Mouse (Mus musculus): ENCODE data around the gene Snrnp70. TPM values are rescaled to one million over a fixed set of nuclear protein-coding genes. Genes with fewer than 3 reads are reported as not detected.
"Not testable (repeated sequence)": the region's sequence is repeated elsewhere in the genome, so short reads cannot be mapped to it uniquely, and the experiment has no call there.

Gene Snrnp70
- total and polyA plus RNA-seq, 3 experiments = 219 to 278 (median 230) TPM

DNA sequence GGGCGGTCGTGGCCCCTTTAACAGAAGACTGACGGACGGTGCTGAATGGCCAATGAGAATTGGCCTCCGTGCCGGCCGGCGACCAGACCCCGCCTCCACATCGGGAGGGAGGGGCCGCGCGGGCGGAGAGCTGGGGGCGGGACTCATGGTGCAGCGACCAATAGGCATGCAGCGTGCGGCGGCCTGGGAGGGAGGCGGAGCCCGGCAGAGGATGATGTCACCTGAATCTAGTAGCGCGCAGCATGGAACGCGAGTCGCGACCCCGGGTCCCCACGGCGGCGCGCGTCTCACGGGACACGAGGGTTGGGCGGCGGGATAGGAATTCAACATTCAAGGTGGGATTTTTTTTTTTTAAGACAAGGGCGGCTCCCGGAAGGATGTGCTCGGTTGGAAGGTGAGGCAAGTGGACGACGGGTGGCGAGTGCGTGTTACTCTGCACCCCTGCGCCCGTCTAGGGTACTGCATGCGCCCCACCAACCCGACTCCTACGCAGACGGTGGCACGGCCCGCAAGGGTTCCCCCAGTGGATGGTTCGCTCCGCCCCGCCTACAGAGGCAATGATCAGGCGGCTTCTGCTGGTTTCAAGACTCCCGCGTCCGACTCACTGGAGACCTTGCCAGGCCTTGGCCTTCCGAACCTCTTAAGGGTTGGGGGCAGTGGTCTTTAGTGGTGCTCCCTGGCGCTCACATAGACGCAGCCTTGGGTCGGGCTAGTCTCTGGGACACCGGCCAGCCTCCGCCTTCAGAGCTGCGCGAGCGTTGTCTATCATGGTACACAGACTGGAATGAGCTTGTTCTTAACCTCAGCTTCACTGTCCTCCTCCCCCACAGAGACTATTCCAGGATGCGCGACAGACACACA, 28.3 kb downstream of the Snrnp70 start:
- peak; percentile 99 for DNase-seq

DNA sequence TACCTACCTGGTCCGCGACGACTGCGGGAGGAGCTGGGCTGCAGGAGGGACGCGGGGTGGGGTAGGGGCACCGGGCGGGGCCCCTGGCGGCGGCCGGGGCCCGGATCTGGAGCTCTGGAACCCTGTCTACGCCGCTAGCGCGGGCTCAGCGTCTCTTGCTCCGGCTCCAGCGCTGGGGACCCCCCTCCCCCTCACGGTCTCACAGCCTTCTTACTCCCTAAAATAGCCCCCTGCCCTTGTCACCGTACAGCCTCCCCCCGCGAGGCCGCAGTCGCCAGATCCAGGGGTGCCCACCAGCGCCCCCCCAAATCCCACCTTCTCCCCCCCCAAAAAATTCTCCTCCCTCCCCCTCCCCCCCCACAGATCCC, 28.9 kb downstream of the Snrnp70 start, which contains the start of gene Ppfia3:
Gene Ppfia3, minus strand, starts transcription at position 368 of the 368 bp plus-strand sequence.
- DNase-seq = no peak

DNA sequence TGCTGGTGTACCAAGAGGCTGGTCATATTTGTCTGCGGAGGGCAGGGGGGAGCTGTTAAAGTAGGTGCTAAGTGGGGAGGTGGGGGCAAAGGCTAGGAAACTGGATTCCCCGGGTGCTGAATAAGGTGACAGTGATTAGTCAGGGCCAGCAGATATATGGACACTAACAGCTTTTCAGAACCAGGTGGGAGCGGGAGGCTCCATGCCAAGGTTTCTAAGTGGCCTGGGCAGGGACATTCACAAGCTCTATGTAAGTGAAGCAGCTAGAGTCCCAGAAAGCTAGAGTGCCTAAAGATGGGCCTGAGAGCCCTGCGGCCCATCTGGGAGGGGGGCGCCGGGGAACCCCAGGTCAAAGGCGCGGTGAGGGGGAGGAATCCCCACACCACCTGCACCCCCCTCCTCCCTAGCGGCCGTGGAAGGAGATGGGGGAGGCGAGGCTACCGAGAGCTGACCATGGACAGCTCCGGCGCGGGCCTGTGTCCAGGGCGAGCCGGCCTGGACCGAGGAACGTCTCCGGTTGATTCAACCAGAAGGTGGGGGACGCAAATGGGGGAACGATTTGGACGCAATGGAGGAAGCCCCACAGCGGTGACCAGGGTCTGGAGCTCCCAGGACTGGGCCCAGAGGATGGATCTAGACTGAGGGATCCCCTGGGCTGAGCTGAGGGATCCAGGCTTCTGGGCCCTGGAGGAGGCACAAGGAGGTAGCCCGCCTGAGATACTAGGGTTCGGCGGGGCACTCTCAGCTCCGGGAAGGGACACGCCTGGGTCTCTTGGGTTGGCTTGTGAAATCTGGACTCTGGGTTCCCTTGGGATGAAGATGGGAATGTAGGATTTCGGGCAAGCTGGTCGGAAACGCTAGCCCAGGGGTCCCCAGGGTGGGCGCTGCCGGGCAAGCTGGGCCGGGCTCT, 29.5 kb downstream of the Snrnp70 start:
- peak; percentile 72 for DNase-seq

DNA sequence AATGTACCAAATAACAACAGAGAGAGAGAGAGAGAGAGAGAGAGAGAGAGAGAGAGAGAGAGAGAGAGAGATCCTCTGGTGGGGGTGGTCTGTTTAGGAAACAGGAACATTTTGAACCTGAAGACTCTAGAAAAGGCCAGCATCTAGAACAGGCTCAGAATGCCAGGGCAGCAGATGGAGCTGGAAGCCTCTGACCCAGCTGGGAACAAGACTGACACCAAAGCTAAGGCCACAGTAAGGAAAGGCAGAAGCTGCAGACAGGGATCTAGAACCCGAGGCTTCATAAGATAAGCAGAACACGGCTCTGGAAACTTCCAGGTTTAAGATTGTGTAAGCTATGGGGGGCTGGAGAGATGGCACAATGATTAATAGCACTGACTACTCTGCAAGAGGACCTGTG, 31.6 kb downstream of the Snrnp70 start:
- no peak for DNase-seq

DNA sequence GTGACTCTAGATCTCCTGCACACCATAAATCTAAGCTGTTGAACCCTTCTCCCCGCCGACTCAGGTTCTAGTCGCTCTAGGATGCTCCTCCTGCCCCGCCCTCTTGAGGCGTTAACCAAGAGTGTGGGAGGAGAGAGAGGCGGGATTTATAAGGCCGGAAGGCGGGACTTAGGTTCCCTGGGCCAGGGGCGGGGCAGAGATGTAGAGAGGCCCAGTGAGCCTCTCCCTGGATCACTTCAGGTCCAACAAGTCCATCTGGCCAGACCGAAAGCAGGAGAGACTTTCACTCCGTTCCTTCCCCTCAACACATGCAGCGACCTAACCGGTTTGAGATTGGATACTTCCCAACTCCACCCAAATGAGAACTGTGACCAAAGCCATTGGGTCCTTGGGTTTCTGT, 32.7 kb downstream of the Snrnp70 start:
- no peak for DNase-seq

DNA sequence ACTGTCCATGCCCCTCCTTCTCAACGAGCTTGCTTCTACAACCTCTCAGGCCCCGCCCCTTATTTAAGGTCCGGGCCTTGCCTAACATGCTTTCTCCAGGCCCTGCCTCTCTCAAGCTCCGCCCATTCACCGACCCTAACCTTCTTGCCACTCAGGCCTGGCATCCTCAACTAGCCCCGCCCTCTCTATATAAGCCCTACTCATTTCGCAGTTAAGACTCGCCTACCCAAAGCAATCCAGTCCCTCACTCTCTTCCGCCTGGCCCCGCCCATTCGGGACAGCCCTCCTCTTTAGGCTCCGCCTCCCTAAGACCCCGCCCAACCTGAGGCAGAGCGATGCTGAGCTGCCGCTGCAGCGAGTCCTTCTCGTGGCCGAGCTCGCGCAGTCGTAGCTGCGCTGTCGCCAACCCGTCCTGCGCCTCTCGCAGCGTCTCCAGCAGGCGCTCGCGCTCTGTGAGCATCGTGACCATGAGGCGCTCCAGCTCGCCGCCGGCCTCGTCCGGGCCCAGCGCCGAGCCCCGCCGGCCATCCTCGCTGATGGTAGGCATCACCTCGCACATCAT, 34.2 kb downstream of the Snrnp70 start:
- DNase-seq = peak; percentile 85

DNA sequence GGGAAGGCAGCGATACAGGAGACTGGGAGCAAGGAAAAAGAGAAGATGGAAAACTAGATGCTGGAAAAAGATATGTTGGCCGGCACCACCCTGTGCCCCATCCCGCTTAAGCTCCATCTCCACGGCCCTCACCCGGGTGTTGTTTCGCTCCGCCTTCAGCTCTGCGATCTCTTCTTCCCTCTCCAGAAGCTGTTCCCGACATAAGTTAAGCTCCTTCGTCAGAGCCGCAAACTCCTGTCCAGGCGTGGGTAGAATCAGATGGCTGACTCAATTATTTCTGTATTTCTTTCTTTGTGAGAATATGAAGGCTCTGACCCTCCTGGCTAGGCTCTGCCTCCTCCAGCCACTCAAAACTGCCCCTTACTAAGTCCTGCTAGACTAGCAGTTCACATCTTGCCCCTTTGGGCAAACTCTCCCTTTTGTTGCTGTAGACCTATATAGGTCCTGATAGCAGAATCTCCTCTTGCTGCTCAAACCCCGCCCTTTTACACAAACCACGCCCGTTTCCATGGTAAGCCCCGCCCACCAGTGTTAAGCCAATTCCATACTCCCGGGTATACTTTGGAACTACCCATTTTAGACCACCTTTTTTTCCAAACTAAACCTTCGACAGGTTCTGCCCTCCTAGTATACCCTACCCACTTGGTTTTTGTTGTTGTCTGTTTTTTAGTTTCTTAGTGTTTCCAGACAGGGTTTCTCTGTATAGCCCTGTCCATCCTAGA, 35.0 kb downstream of the Snrnp70 start:
- no peak for DNase-seq

DNA sequence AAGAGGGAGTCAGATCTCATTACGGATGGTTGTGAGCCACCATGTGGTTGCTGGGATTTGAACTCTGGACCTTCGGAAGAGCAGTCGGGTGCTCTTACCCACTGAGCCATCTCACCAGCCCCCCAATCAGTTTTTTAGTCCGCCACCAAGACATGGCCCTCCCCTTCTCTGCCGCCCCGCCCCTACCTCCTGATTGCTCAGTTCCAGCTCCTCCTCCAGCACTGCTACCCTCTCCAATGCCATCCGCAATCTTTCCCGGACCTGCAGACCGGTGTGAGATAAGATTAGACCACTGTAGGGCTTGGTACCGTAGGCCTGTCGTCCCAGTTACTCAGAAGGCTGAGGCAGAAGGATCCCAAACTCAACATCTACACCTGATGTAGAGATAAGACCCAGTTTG, 36.5 kb downstream of the Snrnp70 start:
- DNase-seq = not testable (repeated sequence)

DNA sequence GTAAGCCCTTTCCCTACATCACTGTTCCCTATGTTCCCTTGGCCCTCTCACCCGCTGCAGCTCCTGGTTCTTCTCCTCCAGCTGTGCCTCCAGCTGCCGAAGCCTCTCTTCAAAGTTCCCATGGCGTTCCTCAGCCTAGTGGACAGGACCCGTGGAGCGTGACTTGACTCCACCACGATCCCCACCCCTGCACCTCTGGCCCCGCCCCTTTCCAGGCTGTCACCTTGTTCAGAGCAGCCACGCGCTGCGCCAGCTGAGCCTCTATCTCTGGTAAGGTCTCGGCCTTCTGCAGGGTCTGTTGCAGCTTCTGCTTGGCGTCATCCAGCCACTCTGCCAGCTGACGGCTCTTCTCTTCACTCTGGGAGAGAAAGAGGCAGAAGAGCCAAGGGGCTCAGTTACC, 39.5 kb downstream of the Snrnp70 start:
- no peak for DNase-seq

DNA sequence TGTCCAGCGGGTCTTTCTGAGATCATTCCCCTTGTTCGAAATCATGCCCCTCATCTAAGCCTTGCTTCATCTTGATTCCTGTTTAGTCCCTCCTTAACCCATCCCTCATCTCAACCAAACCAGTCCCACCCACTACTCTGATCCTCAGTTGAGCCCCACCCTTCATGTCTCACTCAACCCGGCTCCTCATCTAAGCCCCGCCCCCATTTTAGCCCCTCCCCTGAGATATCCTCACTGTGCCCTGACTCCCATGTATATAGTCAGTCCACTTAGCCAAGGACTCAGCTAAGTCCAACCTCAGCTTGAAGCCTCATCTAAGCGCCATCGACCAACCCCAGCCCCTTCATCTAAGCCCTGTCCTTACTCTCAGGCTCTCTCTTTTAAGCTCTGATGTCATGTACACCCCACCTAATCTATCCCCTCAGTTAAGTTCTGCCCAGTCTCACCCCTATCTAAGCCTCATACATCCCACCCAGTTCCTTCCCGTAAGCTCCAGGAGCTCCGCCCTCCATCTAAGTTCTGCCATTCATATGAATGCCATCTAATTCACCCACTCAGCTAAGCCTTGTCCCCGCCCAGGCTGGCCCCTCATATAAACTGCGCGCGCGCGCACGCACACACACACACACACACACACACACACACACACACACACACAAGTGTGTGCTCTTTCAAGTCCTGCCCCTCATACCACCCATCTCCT, 40.1 kb downstream of the Snrnp70 start:
- no peak for DNase-seq

DNA sequence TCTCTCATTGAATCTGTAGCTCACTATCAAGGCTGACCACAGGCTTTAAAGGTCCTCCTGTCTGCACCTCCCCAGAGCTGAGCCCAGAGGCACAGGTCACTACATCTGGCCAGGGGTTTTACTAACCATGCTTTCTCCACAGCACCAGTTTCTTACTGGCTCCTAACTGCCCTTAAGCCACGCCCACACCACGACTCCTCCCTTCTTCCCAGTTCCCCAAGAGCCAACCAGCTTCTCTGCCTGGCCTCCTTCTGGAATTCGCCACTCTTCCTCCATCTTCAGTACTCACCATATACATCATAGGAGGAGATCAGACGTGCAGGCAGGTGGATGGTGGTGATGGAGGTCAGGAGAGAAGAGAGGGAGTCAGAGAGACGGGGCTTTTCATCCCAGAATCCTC, 42.5 kb downstream of the Snrnp70 start:
- DNase-seq = no peak

DNA sequence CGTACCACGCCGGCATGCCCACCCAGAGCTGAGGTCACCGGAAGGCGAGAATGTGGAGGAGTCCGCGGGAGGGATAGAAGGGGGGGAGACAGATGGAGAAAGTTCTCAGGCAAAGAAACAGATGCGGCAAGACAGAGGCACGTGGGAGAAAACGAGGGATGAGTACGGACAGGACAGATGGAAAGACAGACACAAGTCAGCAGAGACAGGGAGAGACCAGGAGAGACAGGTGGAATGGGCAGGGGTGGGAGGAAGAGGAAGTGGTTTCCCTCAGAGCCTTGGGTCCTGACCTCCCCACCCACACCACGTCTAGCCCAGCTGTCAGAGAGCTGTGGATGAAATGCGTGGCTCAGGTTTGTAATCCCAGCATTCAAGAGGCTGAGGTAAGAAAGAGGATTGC, 48.6 kb downstream of the Snrnp70 start:
- DNase-seq = no peak

DNA sequence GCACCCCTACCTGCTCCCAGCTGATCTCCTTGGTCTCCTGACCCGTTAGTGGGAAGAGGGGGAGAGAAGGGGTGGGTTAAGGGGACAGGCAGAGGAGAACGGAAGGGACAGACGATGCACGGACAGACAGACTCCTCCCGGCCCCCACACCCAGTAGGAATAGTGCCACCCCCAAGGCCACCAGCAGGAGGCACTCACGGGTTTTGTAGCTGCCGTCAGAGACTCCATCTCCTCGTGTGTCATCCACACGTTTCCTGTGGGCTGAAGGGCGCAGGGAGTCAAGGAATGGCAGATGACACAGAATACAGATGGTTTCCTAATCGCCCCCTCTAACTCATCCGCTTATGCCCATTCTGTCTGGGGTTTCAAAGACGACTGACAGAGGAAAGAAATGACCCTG, 52.0 kb downstream of the Snrnp70 start:
- DNase-seq = no peak

DNA sequence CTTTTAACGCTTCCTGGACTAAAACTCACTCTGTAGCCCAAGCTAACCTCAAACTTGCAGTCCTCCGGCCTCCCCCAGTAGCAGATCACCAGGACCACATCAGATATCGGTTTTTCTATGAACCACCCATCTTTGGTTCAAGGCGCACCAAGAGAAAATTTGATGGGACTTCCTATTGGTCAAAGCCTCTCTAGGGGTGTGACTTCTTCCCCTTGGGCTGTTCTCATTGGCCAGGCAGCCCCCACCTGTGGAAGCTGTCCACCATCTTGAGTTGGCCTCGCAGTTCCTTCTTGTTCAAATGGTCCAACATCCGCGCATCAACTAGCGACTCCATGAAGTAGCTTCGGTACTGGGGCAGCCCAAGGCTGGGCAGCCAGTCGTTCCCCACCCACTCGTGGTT, 53.5 kb downstream of the Snrnp70 start:
- DNase-seq = no peak

DNA sequence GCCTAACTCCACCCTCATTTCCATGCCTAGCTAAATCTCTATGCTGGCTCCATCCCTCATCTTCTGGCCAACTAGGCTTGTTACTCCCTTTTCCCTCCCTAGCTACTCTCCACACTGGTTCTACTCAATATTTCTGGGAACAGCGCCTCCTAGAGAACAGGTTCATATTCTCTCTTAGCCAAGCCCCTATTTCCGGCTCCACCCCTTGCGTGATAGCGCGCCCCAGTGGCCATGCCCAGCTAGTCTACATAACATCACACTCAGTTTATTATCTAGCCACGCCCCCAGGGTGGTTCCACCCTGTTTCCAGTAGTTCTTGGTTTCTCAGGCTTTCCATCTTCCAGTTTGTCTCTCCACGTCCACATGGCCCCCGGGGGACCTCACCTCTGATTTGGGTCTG, 54.2 kb downstream of the Snrnp70 start:
- peak; percentile 66 for DNase-seq

DNA sequence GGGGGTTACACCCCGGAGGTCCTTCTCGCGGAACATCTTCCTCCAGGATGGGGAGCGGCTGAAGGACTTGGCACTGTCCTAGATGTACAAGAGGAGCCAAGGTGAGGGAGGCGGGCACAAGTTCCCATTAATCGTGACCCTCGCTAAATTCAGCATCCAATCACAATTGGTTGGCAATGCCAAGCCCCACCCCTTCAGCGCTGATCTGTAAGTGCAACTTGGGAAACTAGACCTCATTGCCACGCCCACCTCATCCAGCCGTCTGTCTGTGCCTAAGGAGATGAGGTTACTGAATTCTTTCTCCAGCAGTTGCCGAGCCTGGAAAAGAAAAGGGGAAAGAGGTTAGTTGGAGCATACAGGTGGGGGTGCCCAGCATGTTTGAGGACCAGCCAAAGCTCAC, 54.9 kb downstream of the Snrnp70 start:
- DNase-seq = peak; percentile 58

DNA sequence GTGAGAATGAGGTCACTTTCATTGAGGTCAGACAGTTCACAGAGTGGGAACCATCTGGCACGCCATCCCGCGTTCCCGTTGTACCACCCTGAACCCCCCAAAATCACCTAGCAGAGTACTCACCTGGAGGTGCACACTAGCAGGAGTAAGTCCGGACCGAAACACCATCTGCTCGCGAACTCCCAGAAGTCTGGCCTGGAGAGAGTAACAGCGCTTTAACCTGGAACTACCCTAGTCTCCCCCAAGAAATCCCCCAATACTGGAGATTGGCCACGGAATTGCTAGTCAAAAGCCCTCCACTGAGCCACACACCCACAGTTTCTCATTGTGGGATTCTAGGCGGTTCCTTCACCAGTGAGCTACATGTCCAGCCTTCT, 55.5 kb downstream of the Snrnp70 start:
- no peak for DNase-seq

DNA sequence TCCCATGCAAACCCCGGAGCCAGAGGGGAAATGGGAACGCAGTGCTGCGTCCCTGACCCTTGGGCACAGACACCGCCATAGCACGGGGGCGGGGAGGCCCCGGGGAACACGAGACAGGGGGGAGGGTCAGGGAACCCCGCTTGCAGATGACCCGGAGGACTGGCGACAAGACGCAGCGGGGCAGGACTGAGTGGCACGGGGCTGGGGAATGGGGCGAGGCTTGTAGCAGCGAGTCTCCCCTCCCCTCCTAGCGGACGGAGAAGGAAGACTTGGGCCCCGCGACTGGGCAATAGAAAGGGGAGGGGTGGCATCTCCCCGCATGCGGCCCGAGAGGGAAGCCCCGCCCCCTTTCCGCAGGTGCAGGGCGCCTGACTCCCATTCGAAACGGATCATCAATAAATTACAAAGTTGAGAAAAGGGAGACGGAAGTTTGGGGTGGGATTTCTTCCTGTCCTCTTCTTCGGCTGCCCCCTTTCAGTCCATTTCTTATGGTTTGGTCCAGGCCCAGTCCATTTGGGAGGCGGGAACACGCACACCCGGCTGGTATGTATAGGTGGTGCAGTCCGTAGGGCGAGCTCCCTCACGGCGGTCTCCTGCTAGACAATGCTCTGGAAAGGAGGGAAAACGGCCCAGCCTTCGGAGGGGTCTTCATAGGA, 56.0 kb downstream of the Snrnp70 start:
- peak; percentile 75 for DNase-seq

DNA sequence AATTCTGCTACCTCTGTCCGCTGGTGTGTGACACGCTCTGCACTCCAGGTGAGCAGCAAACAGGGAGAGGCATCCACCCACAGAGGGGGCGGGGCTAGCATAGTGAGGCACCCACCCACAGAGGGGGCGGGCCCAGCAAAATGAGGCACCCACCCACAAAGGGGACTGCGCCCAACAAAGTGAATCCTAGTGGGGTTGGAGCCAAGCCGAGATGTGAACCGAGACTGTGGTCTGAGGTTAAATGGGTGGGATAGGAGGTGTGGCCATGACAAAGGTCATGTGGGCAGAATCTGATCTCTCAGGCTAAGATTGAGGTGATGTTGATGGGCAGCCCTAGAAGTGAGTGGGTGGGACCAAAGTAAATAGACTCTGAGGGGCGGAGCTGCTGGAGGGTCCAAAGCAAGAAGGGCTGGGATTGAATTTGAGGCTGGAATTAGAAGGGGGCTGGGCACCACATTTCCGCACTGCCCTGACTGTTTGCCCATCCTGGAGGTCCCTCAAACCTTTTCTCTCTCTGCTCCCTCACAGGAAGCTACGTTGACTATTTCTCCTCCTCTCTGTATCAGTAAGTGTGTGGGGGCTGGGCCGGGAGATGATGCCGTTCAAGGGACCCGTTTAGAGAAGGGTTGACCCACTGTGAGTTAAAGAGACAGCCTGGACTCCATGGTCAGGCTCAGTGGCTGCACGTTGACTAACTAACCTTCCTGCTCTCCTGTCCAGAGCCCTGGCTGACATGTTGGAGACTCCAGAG, 57.2 kb downstream of the Snrnp70 start:
- DNase-seq = no peak

DNA sequence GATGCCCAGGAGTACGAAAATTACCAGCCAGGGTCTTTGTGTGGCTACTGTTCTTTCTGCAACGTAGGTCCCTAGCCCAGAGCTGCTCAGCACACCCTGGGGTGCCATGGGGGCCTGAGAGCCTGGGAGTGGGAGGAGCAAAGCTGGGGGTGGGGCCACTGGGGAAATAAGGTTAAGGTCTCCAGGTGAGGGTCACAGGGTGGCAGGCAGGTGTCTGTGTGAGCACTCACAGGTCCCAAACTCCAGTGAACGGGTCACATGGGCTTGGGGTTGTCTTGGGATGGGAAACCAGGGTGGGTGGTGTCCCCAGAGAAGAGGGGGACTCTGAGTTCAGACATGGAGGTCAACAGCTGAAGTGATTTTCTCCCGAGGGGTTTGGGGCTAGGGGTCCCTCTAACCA, 58.1 kb downstream of the Snrnp70 start:
- DNase-seq = no peak
